Mouse (Mus musculus) megakaryocyte, embryonic 14.5 days (primary cell): Measurements from ENCODE around the gene Sds.

ENCODE experiments used
- FLI1 ChIP-seq: IDR thresholded peaks from 2 replicates; pipeline ENCODE4 v1.6.1; 2012; ENCODE audit warnings: low read length, inconsistent platforms, mixed read lengths
- GATA1 ChIP-seq: IDR thresholded peaks from 3 replicates; pipeline ENCODE4 v1.6.1; 2012; ENCODE audit warnings: mixed read lengths, low read length, inconsistent platforms, borderline replicate concordance

DNA sequence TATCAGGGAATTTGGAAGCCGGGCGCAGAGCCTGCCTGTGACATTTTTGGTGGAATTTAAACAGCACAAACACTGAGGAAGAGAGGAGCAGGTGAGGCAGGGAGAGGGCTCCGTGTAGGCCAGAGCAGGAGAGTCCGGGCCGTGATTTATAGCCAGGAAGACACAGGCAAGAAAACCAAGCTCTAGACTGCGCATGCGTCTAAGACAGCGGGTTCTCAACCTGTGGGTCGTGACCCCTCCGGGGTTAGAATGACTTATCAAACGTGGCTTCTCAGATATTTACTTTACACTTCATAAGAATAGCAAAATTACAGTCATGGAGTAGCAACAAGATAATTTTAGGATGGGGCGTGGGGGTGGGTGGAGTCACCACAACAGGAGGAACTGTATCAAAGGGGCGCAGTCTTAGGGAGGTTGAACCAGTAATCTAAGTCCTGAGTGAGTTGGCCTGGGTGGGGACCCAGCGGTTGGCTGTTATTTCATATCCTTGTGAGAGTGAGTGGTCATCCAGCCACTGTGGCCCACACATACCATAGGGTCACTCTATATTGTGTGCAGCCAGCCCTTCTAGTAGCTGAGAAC is 21.5 kb upstream of the Sds start:
- TF ChIP-seq GATA1 (no peak), FLI1 (no peak)
